Mouse (Mus musculus) liver, adult 10 weeks (tissue): ENCODE data around the gene Poldip3. TPM values are rescaled to one million over a fixed set of nuclear protein-coding genes. Genes with fewer than 3 reads are reported as not detected.

Source experiments
- polyA plus RNA-seq: library from polyadenylated mRNA; stranded (reverse); fragments of 350-450 nt; fragmentation: Illumina TruSeq; extraction: RNeasy Lipid Tissue Mini Kit (QIAGEN cat#74804); gene quantifications from one replicate; pipeline ENCODE4 v1.2.3, GENCODE M21; 2014; ENCODE audit warnings: low read depth, low replicate concordance

The Poldip3 gene
- polyA plus RNA-seq = 8.0 TPM

DNA sequence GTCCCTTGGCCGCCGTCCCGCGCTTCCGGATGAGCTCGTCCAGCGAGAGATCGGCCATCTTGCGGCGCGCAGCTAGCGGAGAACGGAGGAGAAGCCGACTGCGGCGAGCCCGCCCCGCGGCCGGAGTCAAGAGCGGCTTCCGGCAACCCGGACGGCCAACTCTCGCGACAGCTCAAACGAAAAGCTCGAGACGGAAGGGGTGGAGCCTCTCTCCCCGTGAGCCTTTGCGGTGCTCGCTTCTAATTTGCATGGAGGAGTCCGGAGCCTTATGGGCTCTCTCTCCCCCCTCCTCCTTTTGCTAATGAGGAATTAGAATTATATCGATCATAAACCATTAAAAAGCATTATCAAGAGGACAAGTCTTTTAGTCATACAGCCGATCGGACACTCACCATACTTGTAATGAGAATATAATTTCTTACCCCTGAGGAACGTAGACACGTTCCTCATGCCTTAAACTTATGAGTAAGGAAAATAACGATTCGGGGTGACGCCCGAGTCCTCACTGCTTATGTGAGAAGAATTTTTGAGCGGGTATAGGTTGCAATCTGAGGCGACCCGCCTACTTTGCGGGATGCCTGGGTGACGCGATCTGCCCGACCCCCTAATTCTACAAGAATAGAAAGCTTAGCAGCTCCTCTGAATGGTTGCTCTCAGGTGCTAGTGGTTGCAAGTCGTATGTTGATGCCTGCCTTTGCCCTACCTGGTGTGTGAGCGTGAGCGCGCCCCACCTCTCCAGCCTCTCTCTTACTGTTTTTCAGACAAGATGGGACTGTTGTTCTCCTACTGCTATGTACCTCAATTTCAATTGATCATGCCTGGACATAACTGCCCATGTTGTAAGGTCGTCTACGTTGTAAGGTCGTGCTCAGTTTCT, at the start of gene Poldip3:
Poldip3 (minus strand) TSS at position 189 of the 877 bp plus-strand sequence.

DNA sequence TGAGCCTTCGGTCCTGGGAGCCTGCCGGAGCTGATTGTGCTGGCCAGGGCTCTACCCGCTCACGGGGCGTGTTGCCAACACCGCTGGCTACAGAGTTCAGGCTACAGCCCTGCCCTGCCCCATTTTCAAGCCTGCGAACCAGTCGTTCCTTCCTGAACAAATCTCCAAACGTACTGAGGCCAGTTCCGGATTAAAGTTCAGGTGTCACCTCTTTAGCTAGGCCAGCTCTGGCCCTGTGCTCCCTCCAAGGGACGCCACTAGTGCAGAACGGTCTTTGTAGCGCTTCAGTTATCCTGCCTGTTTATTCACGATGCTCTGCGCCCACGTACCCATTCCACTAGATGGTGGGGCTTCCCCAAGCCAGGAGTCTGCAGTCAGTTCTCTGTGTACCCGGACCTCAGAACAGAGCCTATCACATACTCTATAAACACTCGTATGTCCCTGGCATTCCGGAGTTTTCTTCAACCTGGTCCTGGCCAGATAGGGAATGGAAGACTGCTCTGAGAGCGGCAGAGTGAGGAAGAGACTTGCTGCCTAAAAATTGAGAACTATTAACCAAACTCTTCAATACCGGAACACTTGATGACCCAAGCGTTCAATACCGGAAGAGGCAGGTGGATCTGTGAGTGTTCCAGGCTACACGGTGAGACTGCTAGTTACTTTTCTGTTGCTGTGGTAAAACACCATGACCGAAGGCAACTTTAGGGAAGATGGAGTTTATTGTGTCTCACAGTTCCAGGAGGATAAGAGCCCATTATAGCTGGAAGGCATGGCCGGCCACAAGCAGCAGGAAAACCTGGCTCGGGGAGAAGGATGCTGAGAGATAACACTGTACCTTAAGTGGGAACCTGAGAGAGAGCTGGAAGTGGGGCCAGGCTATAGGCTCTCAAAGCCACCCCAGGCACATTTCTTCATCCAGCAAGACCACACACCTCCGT, 23.6 kb upstream of the Poldip3 start, which contains the start of gene Cyb5r3:
Cyb5r3 (minus strand) TSS at position 101 of the 938 bp plus-strand sequence.

GRCm38 (mm10) chr15:83122566-83123145, 26.5 kb downstream of the Poldip3 start, which contains the start of gene Rrp7a:
Gene Rrp7a (minus strand): TSS chr15:83122801.

DNA sequence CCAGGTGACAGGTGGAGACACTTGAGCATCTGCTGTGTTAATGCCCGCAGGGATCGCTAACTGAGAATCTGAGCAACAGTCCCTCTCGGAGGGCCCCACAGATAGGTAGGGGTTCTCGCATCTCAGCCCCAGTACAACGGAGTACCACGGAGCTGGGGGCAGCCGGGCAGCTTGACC, 59.9 kb downstream of the Poldip3 start, which contains the start of gene Serhl:
Serhl (plus strand) TSS at position 78 of the 177 bp plus-strand sequence.

Other genes starting within 250 kb of the Poldip3 start
- gene Tcf20, start 161.5 kb downstream of the Poldip3 start, polyA plus RNA-seq = 7.3 TPM
- gene Nfam1, start 116.1 kb downstream of the Poldip3 start, polyA plus RNA-seq = 0.74 TPM
- gene Serhl, start 59.9 kb downstream of the Poldip3 start, polyA plus RNA-seq = 8.1 TPM
- gene Rrp7a, start 26.6 kb downstream of the Poldip3 start, polyA plus RNA-seq = 1.0 TPM
- 90.8 TPM for gene Cyb5r3, start 23.2 kb upstream of the Poldip3 start, polyA plus RNA-seq
- gene A4galt, start 102.4 kb upstream of the Poldip3 start, polyA plus RNA-seq = not detected
- gene Arfgap3, start 200.9 kb upstream of the Poldip3 start, polyA plus RNA-seq = 2.5 TPM